Mouse (Mus musculus) embryonic facial prominence, embryonic 14.5 days (tissue): ENCODE results near the gene Syngr4. TPM values are rescaled to one million over a fixed set of nuclear protein-coding genes. Genes with fewer than 3 reads are reported as not detected.
"Not testable (repeated sequence)": the region's sequence is repeated elsewhere in the genome, so short reads cannot be mapped to it uniquely, and the experiment has no call there.

ENCODE experiments used
- ATAC-seq: fragments of 200-750 bp; cut with Nextera tagmentation; 2 replicates; pipeline ENCODE4 v1.8.0; 2017; ENCODE audit warnings: low read depth, moderate number of reproducible peaks, moderate TSS enrichment
- DNase-seq: peaks from one replicate; pipeline ENCODE4 v3.0.0-alpha.2; 2015; ENCODE audit warnings: low spot score
- H3K27ac ChIP-seq: fragments of 300-500 bp; sonication (generic); replicated peaks from 2 replicates; pipeline ENCODE4 v1.5.1; 2014; ENCODE audit warnings: low read depth, mild to moderate bottlenecking, low read length, moderate library complexity
- H3K27me3 ChIP-seq: fragments of 300-500 bp; sonication (generic); replicated peaks from 2 replicates; pipeline ENCODE4 v1.6.1; 2014; ENCODE audit warnings: low read length; ENCODE audit not compliant: control insufficient read depth, insufficient read depth
- H3K36me3 ChIP-seq: fragments of 300-500 bp; sonication (generic); 2 replicates; pipeline ENCODE4 v1.6.1; 2014; ENCODE audit warnings: low read length, mixed read lengths; ENCODE audit not compliant: control insufficient read depth, insufficient read depth
- H3K4me1 ChIP-seq: fragments of 300-500 bp; sonication (generic); 2 replicates; pipeline ENCODE4 v1.6.1; 2014; ENCODE audit warnings: antibody characterized with exemption, low read length; ENCODE audit not compliant: control insufficient read depth, insufficient read depth
- H3K4me2 ChIP-seq: fragments of 300-500 bp; sonication (generic); 2 replicates; pipeline ENCODE4 v1.6.1; 2014; ENCODE audit warnings: low read depth, mild to moderate bottlenecking, low read length, moderate library complexity, mixed read lengths
- H3K4me3 ChIP-seq: fragments of 300-500 bp; sonication (generic); 2 replicates; pipeline ENCODE4 v1.5.1; 2014; ENCODE audit warnings: low read depth, mild to moderate bottlenecking, low read length
- H3K9ac ChIP-seq: fragments of 300-500 bp; sonication (generic); 2 replicates; pipeline ENCODE4 v1.6.1; 2014; ENCODE audit warnings: low read depth, mild to moderate bottlenecking, low read length, moderate library complexity, mixed read lengths
- H3K9me3 ChIP-seq: fragments of 300-500 bp; sonication (generic); 2 replicates; pipeline ENCODE4 v1.6.1; 2016; ENCODE audit warnings: low read length; ENCODE audit not compliant: control insufficient read depth
- WGBS: fragments of 180-500 bp; shearing (Covaris S2); extraction: QIAGEN DNeasy Blood & Tissue Kit; methylation state at CpG from one replicate; pipeline ENCODE4 v1.1.7; 2014; 5-methylcytosine and 5-hydroxymethylcytosine counted together
- polyA plus RNA-seq: library from polyadenylated mRNA; unstranded; fragments of >200 nt; fragmentation: Nextera tagmentation; extraction: Ambion mirVana; gene quantifications from 2 replicates; pipeline ENCODE4 v1.2.1, GENCODE M21; 2014

The Syngr4 gene
- polyA plus RNA-seq, result 0.68 and 0.87 TPM in 2 replicates

- no peaks in the 10 kb centered on the region for H3K9me3 ChIP-seq
- peak within 1 kb of the TSS; percentile 50 for H3K27ac ChIP-seq
- peak; percentile 91 for ATAC-seq
- H3K4me3 ChIP-seq, result peak within 1 kb of the TSS; percentile 51
- 1% methylated on average over 39 of the region's 40 CpGs for WGBS
- peak within 1 kb of the TSS; percentile 92 for H3K4me2 ChIP-seq
- no peaks in the 10 kb centered on the region for H3K27me3 ChIP-seq
- peak within 1 kb of the TSS; percentile 69 for H3K9ac ChIP-seq
- peak; percentile 99 for DNase-seq
- no peaks in the 10 kb centered on the region for H3K36me3 ChIP-seq
- no peaks in the 10 kb centered on the region; the same call in 1 of the 2 replicates for H3K4me1 ChIP-seq
Measured at GRCm38 (mm10) chr7:45896517-45897257, at the start of gene Syngr4, which contains the start of gene Tmem143. Gene Syngr4 (minus strand): TSS chr7:45896714. Gene Tmem143 (plus strand): TSS chr7:45896941.

DNA sequence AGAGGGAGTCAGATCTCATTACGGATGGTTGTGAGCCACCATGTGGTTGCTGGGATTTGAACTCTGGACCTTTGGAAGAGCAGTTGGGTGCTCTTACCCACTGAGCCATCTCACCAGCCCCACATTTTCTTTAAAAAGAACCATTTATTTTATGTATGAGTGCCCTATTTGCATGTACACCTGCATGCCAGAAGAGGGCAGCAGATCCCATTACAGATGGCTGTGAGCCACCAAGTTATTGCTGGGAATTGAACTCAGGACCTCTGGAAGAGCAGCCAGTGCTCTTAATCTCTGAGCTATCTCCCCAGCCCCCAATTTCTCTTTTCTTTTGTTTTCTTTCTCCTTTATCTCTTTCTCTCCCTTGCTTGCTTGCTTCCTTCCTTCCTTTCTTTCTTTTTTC lies 46.8 kb upstream of the Syngr4 start:
- not testable (repeated sequence) for H3K27ac ChIP-seq, H3K9me3 ChIP-seq, H3K9ac ChIP-seq, DNase-seq, H3K4me1 ChIP-seq, H3K4me2 ChIP-seq, H3K36me3 ChIP-seq, H3K27me3 ChIP-seq, H3K4me3 ChIP-seq, ATAC-seq
- 60% methylated on average over 1 of the region's 1 CpGs for WGBS

GRCm38 (mm10) chr7:45941986-45942385 lies 45.5 kb upstream of the Syngr4 start:
- Histone ChIP-seq H3K36me3 (no peaks in the 10 kb centered on the region), H3K27me3 (no peaks in the 10 kb centered on the region), H3K9ac (no peak overlapping the region), H3K4me3 (no peak overlapping the region), H3K4me1 (no peaks in the 10 kb centered on the region), H3K4me2 (no peak overlapping the region), H3K9me3 (no peaks in the 10 kb centered on the region), H3K27ac (no peak overlapping the region)
- 78% methylated on average over 9 of the region's 9 CpGs for WGBS
- DNase-seq (no peak), ATAC-seq (no peak)

DNA sequence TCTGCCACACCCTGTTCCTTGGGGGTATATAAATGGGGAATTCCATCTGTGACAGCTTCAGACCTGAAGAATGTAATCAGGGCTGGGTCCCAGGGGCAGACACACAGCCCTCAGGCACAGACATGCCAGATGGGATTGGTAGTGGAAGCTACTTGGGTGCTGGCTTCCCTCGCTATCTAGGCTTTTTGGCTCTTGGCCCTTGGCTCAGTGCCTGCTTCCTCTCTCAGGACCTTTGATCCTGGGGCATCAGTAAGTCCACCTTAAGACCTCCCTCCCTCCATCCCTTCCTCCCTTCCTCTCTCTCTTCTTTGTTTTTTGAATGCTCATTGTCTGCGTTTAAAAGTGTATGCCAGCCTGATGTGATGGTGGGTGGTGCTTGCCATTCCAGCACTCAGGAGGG lies 43.3 kb upstream of the Syngr4 start:
- Histone ChIP-seq H3K9me3 (no peaks in the 10 kb centered on the region), H3K4me1 (no peaks in the 10 kb centered on the region), H3K27me3 (no peaks in the 10 kb centered on the region), H3K27ac (no peak overlapping the region), H3K9ac (no peak overlapping the region), H3K4me2 (no peak overlapping the region), H3K36me3 (no peaks in the 10 kb centered on the region), H3K4me3 (no peak overlapping the region)
- no peak for DNase-seq
- ATAC-seq, result no peak
- 38% methylated on average over 2 of the region's 2 CpGs for WGBS

GRCm38 (mm10) chr7:45935114-45935513 lies 38.6 kb upstream of the Syngr4 start:
- Histone ChIP-seq H3K4me1 (no peaks in the 10 kb centered on the region), H3K4me2 (no peak overlapping the region), H3K4me3 (no peak overlapping the region), H3K27me3 (no peaks in the 10 kb centered on the region), H3K9me3 (peaks cover 8% of the 10 kb centered on the region), H3K36me3 (no peaks in the 10 kb centered on the region), H3K9ac (no peak overlapping the region), H3K27ac (no peak overlapping the region)
- ATAC-seq (peak; percentile 78; the same call in 1 of the 2 replicates), DNase-seq (peak; percentile 81)
- WGBS, result 18% methylated on average over 7 of the region's 7 CpGs

DNA sequence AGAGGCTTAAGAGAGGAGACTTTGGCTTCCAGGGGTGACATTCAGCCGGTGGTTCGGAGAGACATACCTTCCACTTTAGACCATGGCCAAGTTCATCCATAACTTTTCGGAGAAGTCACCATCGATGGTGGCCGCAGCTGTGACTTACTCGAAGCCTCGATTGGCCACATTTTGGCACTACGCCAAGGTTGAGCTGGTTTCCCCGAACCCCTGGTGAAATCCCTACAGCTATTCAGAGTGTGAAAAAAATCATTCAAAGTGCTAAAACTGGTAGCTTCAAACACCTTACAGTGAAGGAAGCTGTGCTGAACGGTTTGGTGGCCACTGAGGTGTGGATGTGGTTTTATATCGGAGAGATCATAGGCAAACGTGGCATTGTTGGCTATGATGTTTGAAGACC lies 37.3 kb upstream of the Syngr4 start:
- H3K27me3 ChIP-seq, H3K27ac ChIP-seq, DNase-seq, H3K4me2 ChIP-seq, H3K4me3 ChIP-seq, H3K36me3 ChIP-seq, H3K9me3 ChIP-seq, ATAC-seq, H3K9ac ChIP-seq, H3K4me1 ChIP-seq: not testable (repeated sequence)
- WGBS, result 88% methylated on average over 12 of the region's 12 CpGs

DNA sequence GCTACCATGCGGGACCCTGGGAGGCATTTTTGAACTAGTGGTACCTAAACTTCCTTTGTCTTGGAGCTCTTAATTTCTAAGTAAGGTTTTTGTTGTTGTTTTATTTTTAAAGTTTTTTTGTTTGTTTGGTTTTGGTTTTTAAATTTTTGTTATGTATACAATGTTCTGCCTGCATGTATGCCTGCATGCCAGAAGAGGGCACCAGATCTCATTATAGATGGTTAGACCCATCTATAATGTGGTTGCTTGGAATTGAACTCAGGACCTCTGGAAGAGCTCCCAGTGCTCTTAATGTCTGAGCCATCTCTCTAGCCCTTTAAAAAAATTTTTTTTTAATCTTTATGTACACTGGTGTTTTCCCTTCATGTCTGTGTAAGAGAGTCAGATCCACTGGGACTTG lies 33.2 kb upstream of the Syngr4 start:
- no peak for ATAC-seq
- 87% methylated on average over 1 of the region's 1 CpGs for WGBS

DNA sequence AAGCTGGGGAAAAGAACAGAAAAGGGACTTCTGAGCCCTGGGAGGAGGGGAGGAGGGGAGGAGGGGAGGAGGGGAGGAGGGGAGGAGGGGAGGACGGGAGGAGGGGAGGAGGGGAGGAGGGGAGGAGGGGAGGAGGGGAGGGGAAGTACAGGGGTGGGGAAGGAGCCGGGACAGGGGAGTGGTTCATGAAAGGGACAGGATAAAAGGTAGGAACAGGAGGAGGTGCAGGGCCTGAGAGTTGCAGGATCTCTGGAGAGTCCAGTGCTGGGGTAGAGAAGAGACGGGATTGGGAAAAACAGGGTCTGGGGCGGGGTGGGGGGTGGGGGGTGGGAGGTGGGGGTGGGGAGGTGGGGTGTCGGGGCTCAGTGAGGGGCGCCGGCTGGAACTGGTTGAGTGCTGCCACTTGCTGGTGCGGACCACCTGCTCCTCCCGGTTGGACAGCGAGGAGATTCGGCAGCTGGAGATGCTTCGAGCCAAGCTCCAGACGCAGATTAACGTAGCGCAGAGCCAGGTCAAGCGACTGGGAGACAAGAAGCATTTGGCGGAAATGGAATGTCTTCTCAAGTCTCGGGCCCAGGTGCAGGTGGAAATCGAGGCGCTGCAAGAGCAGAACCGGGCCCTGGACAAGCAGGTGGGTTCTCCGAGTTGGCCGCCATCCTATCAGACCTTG lies 32.2 kb upstream of the Syngr4 start:
- ATAC-seq, result no peak
- H3K9ac ChIP-seq, result peak overlapping the region; percentile 30; the same call in 1 of the 2 replicates
- peak overlapping the region; percentile 33 for H3K4me2 ChIP-seq
- no peaks in the 10 kb centered on the region for H3K36me3 ChIP-seq
- WGBS, result 14% methylated on average over 20 of the region's 23 CpGs
- H3K27ac ChIP-seq, result no peak overlapping the region
- no peaks in the 10 kb centered on the region for H3K27me3 ChIP-seq
- DNase-seq, result peak; percentile 41
- peaks cover 17% of the 10 kb centered on the region for H3K9me3 ChIP-seq
- H3K4me1 ChIP-seq, result no peaks in the 10 kb centered on the region
- no peak overlapping the region for H3K4me3 ChIP-seq

More for the DNA sequence above, 33.2 kb upstream of the Syngr4 start:
- H3K4me3 ChIP-seq, result no peak overlapping the region
- H3K4me2 ChIP-seq, result no peak overlapping the region
- H3K27me3 ChIP-seq, result no peaks in the 10 kb centered on the region
- peaks cover 16% of the 10 kb centered on the region for H3K9me3 ChIP-seq
- no peak overlapping the region for H3K9ac ChIP-seq
- no peaks in the 10 kb centered on the region for H3K36me3 ChIP-seq
- no peak for DNase-seq
- H3K4me1 ChIP-seq, result no peaks in the 10 kb centered on the region
- H3K27ac ChIP-seq, result no peak overlapping the region
